Mouse (Mus musculus) megakaryocyte-erythroid progenitor cell, adult 5 weeks (primary cell): ENCODE measurements around the gene Irs3. TPM values are rescaled to one million over a fixed set of nuclear protein-coding genes. Genes with fewer than 3 reads are reported as not detected.

Source experiments
- polyA plus RNA-seq: library from polyadenylated mRNA; stranded (reverse); fragments of >175 nt; gene quantifications from 2 replicates; pipeline ENCODE4 v1.2.3, GENCODE M21; 2012

The Irs3 gene
- polyA plus RNA-seq, result 0.06 TPM in 1 of 2 replicates, not detected in the other

GRCm38 (mm10) chr5:137645652-137646091 lies at the start of gene Irs3:
TSS of gene Irs3 (minus strand) at chr5:137645714.

DNA sequence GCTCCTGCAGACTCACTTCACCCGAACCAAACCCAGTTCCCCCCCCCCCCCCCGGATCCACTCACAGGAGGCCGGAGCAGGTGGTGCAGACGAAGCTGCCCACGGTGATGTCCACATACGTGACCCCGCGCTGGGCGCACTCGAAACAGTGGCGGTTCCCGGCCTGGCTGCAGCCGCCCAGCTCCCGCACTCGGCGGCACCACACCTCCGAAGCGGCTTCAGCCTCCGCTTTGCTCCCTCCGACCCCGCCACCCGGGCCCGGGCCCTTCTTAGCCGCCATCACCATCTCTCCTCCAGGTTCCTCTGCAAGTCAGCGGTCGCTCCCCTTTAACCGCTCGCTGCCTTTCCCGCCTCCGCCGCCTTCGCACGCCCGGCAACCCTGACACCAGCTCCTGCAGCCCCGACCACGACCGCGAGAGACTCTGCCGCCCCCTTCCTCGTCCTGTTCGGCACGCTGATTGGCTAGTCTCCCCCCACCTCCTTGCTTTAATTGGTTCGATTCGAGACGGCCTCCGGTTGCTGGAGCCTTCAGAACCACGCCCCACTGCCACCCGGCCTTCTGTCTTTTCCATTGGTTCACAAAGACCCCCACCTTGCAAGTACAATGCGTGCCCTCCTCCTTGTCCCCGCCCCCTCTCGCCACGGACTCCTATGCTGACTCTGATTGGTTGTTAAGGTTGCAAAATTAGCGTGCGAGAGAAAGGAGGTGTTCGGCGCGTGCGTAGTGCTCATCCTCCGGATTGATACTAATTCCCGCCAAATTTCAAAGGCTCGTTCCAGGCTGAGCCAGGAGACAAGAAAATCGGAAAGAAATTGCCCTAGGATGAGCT lies 39.0 kb upstream of the Irs3 start, which contains the start of gene Agfg2:
Agfg2 (minus strand) TSS at position 433 of the 830 bp plus-strand sequence.

GRCm38 (mm10) chr5:137641054-137641453 lies 4.5 kb downstream of the Irs3 start, which contains the start of gene Sap25:
TSS of gene Sap25 (plus strand) at chr5:137641334.

GRCm38 (mm10) chr5:137628498-137629305 lies 16.8 kb downstream of the Irs3 start, which contains the start of the genes Fbxo24, Lrch4 and Gm20605:
TSS of gene Fbxo24 (minus strand) at chr5:137629002.
TSS of gene Lrch4 (plus strand) at chr5:137629121.
TSS of gene Gm20605 (plus strand) at chr5:137629175.

GRCm38 (mm10) chr5:137613550-137613949 lies 32.0 kb downstream of the Irs3 start, which contains the start of gene Pcolce:
TSS of gene Pcolce (minus strand) at chr5:137613784.

DNA sequence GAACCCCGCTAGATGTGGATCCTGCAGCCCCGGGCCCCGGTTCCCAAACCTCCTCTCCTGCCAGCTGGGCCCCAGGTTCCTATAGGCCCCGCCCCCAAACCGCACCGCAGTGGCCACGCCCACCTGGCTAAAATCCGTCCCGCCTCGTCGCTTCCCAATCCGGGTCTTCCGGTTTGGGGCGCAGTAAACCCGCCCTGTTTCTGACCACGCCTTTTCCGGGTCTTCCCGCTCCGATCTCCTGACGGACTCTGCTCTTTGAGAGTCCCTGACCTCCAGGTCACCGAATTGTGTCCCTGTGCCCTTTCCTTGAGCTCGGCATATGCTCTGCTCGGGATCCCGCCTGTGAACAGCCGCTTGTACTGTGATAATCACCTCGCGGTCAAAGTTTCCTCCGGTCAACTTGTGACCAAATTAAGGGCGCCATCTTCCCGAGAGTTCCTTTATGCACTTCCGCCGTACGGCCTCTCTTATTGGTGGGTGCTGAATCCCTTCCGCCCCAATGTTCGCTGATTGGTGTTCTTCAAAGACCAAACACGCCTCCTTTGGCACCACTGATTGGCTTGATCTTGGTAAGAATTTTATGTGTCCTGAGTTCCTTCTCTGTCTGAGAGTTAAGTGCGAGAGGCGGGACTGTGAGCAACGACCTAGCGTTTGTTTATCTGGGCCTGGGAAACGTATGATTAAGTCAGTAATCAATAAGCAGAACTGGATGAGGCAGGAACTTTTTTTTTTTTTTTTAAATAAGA lies 44.7 kb downstream of the Irs3 start, which contains the start of gene Mospd3:
Mospd3 (minus strand) TSS at position 440 of the 746 bp plus-strand sequence.

Other genes starting within 250 kb of the Irs3 start
- 0.42 and 0.71 TPM in 2 replicates for gene Zan, start 168.7 kb downstream of the Irs3 start, polyA plus RNA-seq
- 69.8 and 82.0 TPM in 2 replicates for gene Pop7, start 143.2 kb downstream of the Irs3 start, polyA plus RNA-seq
- gene Gigyf1, start 127.2 kb downstream of the Irs3 start, polyA plus RNA-seq, result 59.1 and 84.0 TPM in 2 replicates
- gene Epo, start 112.5 kb downstream of the Irs3 start, polyA plus RNA-seq, result not detected in 2 replicates
- gene Gnb2, start 112.2 kb downstream of the Irs3 start, polyA plus RNA-seq, result 450 and 452 TPM in 2 replicates
- not detected in 2 replicates for gene Actl6b, start 92.2 kb downstream of the Irs3 start, polyA plus RNA-seq
- gene Tfr2, start 75.9 kb downstream of the Irs3 start, polyA plus RNA-seq, result 55.7 and 82.0 TPM in 2 replicates
- 827 and 993 TPM in 2 replicates for gene Mospd3, start 44.7 kb downstream of the Irs3 start, polyA plus RNA-seq
- 0.17 and 0.50 TPM in 2 replicates for gene Pcolce, start 31.9 kb downstream of the Irs3 start, polyA plus RNA-seq
- 0.11 TPM in 1 of 2 replicates, not detected in the other for gene Fbxo24, start 16.7 kb downstream of the Irs3 start, polyA plus RNA-seq
- 245 and 269 TPM in 2 replicates for gene Lrch4, start 16.6 kb downstream of the Irs3 start, polyA plus RNA-seq
- gene Gm20605, start 16.5 kb downstream of the Irs3 start, polyA plus RNA-seq, result 18.6 and 26.8 TPM in 2 replicates
- 86.6 and 124 TPM in 2 replicates for gene Sap25, start 4.4 kb downstream of the Irs3 start, polyA plus RNA-seq
- 37.4 and 40.4 TPM in 2 replicates for gene Agfg2, start 39.0 kb upstream of the Irs3 start, polyA plus RNA-seq
- 1.3 and 1.8 TPM in 2 replicates for gene Nyap1, start 95.9 kb upstream of the Irs3 start, polyA plus RNA-seq
- 412 and 464 TPM in 2 replicates for gene Tsc22d4, start 100.0 kb upstream of the Irs3 start, polyA plus RNA-seq
- gene Ppp1r35, start 133.1 kb upstream of the Irs3 start, polyA plus RNA-seq, result 120 and 122 TPM in 2 replicates
- gene Mepce, start 141.9 kb upstream of the Irs3 start, polyA plus RNA-seq, result 186 TPM in 2 replicates
- gene Zcwpw1, start 142.1 kb upstream of the Irs3 start, polyA plus RNA-seq, result 1.2 and 2.1 TPM in 2 replicates
- 1.6 and 2.4 TPM in 2 replicates for gene Pilra, start 190.6 kb upstream of the Irs3 start, polyA plus RNA-seq
- gene Pilrb1, start 212.4 kb upstream of the Irs3 start, polyA plus RNA-seq, result 0.87 and 0.90 TPM in 2 replicates
- 1.6 and 1.9 TPM in 2 replicates for gene Pilrb2, start 226.1 kb upstream of the Irs3 start, polyA plus RNA-seq